Mouse (Mus musculus) testis, postnatal 10 days (tissue): ENCODE results near the gene Cers6.

Experiments
- DNase-seq: peaks from one replicate; pipeline ENCODE4 v3.0.0; 2021; ENCODE audit warnings: low spot score

Cers6 gene

DNA sequence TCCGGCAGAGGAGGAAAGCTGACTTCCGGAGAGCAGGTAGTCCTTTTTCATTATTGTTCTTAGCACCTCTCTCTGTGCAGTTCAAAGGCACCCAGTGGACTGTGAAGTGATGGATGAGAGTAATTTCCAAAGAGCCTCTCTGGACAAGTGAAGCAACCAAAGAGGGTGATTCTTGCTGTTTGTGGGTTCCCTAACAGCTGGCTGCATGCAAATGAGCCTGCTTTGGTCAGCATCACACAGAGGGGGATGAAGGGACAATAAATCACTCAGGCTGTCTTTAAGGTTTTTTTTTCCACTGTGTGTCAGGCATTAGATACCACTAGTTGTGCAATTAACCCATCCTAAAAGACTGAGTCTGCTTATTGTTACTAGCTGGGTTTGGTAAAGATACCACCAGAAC lies 258.5 kb downstream of the Cers6 start:
- no peak for DNase-seq

DNA sequence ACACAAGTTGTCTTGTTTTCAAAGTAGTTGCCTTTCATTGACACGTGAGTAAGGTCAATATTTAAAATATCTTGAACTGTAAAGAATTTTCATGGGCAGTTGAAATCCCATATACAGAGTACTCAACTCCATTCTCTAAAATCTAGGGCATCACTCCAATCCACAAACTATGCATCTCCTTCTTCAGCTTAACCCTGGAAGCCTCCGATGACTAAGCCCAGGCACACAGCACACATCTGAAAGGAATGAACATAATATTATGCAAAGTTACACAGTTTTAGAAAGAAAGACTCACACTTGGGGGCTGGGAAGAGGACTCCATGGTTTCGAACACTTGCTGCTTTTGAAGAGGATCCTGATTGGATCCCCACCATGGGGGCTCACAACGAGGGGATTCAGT lies 260.4 kb downstream of the Cers6 start:
- DNase-seq = no peak

GRCm38 (mm10) chr2:69125425-69125824 lies 264.2 kb downstream of the Cers6 start:
- DNase-seq = no peak

DNA sequence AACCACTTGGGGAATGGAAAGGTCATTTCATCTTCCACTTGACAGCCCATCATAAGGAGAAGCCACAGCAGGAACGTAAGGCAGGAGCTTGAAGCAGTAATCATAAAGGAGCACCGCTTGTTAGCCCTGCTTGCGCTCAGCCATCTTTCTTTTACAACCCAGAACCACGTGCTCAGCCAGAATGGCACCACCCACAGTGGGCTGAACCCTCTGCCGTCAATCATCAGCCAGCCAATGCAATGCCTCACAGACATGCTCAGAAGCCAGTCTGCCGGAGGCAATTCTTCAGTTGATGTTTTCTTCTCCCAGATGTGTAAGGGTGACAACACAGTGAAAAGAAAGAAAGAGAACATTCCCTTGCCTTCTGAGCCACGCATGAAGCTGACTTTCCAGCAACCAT lies 267.1 kb downstream of the Cers6 start:
- DNase-seq = no peak

GRCm38 (mm10) chr2:69128921-69129395 lies 267.7 kb downstream of the Cers6 start:
- no peak for DNase-seq

GRCm38 (mm10) chr2:69129425-69130210 lies 268.4 kb downstream of the Cers6 start:
- DNase-seq = no peak

- no peak for DNase-seq
Observed at GRCm38 (mm10) chr2:69132046-69132445, 270.8 kb downstream of the Cers6 start.

DNA sequence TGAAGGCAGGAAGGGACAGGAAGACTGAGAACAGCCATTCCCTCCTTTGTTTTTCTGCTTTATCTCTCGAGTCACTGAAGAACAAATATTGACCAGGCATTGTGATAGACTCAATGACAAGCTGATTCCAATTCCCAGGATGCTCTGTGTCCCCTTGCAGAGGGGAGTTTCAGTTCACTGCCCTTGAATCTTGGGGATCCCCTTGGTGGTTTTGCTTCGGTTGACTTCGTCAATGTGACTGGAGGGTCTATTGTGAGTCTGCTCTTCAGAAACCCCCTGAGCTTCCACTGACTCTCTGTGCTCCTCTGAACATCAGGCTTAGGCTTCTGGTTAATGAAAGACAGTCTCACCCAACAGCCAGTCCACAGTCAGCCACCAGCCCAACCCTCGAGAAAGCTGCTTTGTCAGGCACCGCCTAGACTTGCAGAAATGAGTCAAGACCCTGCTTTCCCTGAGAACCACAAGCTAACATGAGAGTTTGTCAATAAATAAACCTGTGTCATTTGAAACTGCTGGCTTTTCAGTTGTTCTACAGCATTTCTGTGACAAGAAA lies 271.3 kb downstream of the Cers6 start:
- DNase-seq = no peak

GRCm38 (mm10) chr2:69134186-69134585 lies 272.9 kb downstream of the Cers6 start:
- no peak for DNase-seq

DNA sequence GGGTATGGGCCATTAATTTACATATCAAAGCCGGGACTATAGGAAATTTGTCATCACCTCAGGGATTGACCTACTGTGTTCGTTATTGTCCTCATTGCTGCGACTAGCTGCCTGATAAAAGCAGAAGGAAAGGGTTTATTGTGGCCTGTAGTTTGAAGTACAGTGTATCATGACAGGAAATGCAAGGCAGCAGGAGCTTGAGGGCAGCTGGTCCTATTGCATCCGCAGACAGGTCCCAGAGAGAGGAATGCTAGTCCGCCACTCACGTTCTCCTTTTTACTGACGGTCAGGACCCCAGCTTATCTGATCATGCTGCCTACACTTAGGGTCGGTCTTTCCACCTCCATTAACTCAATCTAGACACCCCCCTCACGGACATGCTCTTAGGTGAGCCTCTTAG lies 273.7 kb downstream of the Cers6 start:
- DNase-seq = no peak

- no peak for DNase-seq
Observed at GRCm38 (mm10) chr2:69135661-69136576, 274.7 kb downstream of the Cers6 start, which contains the start of gene Nostrin. Gene Nostrin (plus strand): TSS chr2:69135800.

GRCm38 (mm10) chr2:69137406-69138084 lies 276.3 kb downstream of the Cers6 start:
- DNase-seq = no peak

DNA sequence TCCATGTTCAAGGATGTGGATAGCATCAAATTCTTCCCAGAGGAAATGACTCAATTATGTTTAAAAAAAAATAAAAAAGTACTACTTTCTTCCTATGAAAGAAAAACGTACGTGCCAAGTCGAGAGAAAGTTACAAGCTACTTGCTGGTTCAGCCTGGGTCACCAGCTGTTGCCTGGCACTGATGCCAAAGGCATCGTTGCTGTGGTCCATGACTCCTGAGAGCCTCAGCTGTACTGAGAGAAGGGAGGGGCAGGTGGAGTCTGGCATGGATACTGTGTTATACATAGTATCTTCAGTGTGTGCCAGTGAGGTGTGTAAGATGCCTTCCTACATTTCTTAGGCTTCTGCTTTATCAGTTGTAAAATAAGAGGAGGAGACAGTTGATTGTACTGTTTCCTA lies 277.5 kb downstream of the Cers6 start:
- no peak for DNase-seq

- no peak for DNase-seq
Observed at GRCm38 (mm10) chr2:69140215-69140614, 279.0 kb downstream of the Cers6 start.

GRCm38 (mm10) chr2:69140816-69141215 lies 279.6 kb downstream of the Cers6 start:
- DNase-seq = no peak

DNA sequence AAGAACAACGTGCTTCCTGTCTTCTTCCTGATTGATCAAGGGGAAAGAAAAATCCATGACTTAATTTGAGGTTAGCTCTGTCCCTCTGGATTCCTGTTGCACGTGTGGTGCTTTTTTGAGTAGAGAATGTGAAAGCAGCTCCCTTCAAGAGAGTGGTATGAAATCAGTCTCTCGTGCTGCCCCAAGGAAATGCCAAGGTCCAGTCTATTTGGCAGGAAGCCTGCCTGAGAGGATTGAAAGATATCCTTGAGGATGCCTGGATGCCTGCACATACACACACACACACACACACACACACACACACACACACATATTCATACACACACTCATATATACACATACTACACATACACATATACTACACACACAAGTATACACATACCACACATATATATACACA lies 287.4 kb downstream of the Cers6 start:
- no peak for DNase-seq

GRCm38 (mm10) chr2:69149154-69149553 lies 287.9 kb downstream of the Cers6 start:
- no peak for DNase-seq

GRCm38 (mm10) chr2:69150841-69151240 lies 289.6 kb downstream of the Cers6 start:
- no peak for DNase-seq

GRCm38 (mm10) chr2:69155861-69156260 lies 294.6 kb downstream of the Cers6 start:
- no peak for DNase-seq

GRCm38 (mm10) chr2:69156283-69156682 lies 295.0 kb downstream of the Cers6 start:
- no peak for DNase-seq

- no peak for DNase-seq
Observed at GRCm38 (mm10) chr2:69158907-69159306, 297.7 kb downstream of the Cers6 start.
